Comparison of ENCODE assay signal across 9 mouse cellular contexts in the genomic region with DNA sequence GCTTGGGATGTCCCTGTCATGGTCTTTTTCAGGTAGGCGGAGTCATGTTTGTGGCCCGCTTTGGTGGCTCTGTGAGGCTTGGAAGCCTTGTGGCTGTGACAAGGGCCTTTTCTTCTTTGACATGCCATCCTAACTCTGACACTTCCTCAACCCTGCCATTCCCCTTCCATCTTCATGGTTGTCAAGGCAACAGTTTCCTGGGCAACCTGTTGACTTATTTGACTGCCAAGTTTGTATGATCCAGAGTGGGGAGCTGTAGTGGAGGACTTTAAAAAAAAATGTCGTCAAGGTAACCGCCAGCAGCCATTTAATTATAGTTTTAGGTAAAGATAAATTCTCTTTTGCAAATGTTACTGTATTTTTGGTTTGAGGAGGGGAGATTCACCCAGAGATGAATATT. TPM values are rescaled to one million over a fixed set of nuclear protein-coding genes. Genes with fewer than 3 reads are reported as not detected.
DNase-seq lines count a peak whose midpoint lies in the region; ATAC-seq and TF ChIP-seq lines count a peak whose summit lies in the region.
"Had no signal": no experiment of that assay in that cellular context is flagged by ENCODE, and none has a peak within 500 bp of the region (broad histone marks: within the 10 kb centered on the region; RNA-seq: fewer than 3 reads in every experiment).

No protein-coding gene starts in this region.

- peak; percentile 66 to 68 for DNase-seq in cerebellum, postnatal 10 days
- no peak for DNase-seq in cerebellum, adult 18-20 months
- DNase-seq in embryo, embryonic 9.5 days (ENCODE audit: extremely low spot score), result peak; percentile 45
- DNase-seq in layer of hippocampus, adult 8-10 months (ENCODE audit: low spot score in 2 of 2), result peak; percentile 58 to 76
- no peak for DNase-seq in kidney, postnatal 10 days
- DNase-seq in adrenal gland, adult 2 months, result no peak
- DNase-seq: lung, adult 2 months had no signal

- peaks cover 25% of the 10 kb centered on the region for H3K4me1 ChIP-seq in midbrain, embryonic 16.5 days (ENCODE audit: control insufficient read depth, insufficient read depth, low read length)
- no peaks in the 10 kb centered on the region for H3K4me1 ChIP-seq in intestine, postnatal 0 days (replicated peaks; ENCODE audit: control insufficient read depth, insufficient read depth, low read length)

- H3K9me3 ChIP-seq in midbrain, embryonic 16.5 days (replicated peaks; ENCODE audit: control insufficient read depth, low read length, poor library complexity, severe bottlenecking), result no peaks in the 10 kb centered on the region
- H3K9me3 ChIP-seq in intestine, postnatal 0 days (ENCODE audit: control insufficient read depth), result no peaks in the 10 kb centered on the region

- peak overlapping the region; percentile 1; the same call in 1 of the 2 replicates for H3K4me2 ChIP-seq in midbrain, embryonic 16.5 days (ENCODE audit: low read length)
- no peak overlapping the region for H3K4me2 ChIP-seq in intestine, postnatal 0 days (replicated peaks; ENCODE audit: low read depth)

- H3K27me3 ChIP-seq in midbrain, embryonic 16.5 days (ENCODE audit: control insufficient read depth, insufficient read depth, low read depth, low read length), result no peaks in the 10 kb centered on the region
- no peaks in the 10 kb centered on the region for H3K27me3 ChIP-seq in intestine, postnatal 0 days (replicated peaks; ENCODE audit: control insufficient read depth, insufficient read depth, low read length)

- 21% methylated on average over 4 of the region's 4 CpGs for WGBS in midbrain, embryonic 16.5 days
- 83% methylated on average over 4 of the region's 4 CpGs for WGBS in intestine, postnatal 0 days

- TF ChIP-seq CTCF in intestine, postnatal 0 days (IDR thresholded peaks at IDR 0.05; ENCODE audit: low read depth), result no peak

- H3K4me3 ChIP-seq in midbrain, embryonic 16.5 days (ENCODE audit: low read depth, low read length), result no peak overlapping the region
- no peak overlapping the region for H3K4me3 ChIP-seq in intestine, postnatal 0 days (ENCODE audit: low read depth, low read length)

- peak; percentile 76 for ATAC-seq in midbrain, embryonic 16.5 days
- ATAC-seq in intestine, postnatal 0 days, result no peak

- H3K36me3 ChIP-seq in midbrain, embryonic 16.5 days (ENCODE audit: control insufficient read depth, insufficient read depth, low read length), result no peaks in the 10 kb centered on the region
- H3K36me3 ChIP-seq in intestine, postnatal 0 days (ENCODE audit: control insufficient read depth, insufficient read depth), result no peaks in the 10 kb centered on the region

- H3K9ac ChIP-seq in midbrain, embryonic 16.5 days (ENCODE audit: low read depth, low read length), result no peak overlapping the region
- no peak overlapping the region for H3K9ac ChIP-seq in intestine, postnatal 0 days (ENCODE audit: low read depth, low read length)

- peak overlapping the region; percentile 80 for H3K27ac ChIP-seq in midbrain, embryonic 16.5 days (ENCODE audit: low read length)
- no peak overlapping the region for H3K27ac ChIP-seq in intestine, postnatal 0 days (ENCODE audit: low read depth, low read length)

RNA-seq across cellular contexts. Expression of a gene that starts 56.8 kb away (rescaled TPM):
- 10 to 100 TPM; 38.2 to 45.7 (median 42.6) TPM for total RNA-seq in layer of hippocampus, adult 8-10 months (2022)
- 3.5 and 3.6 TPM in 2 replicates for polyA plus RNA-seq in midbrain, embryonic 16.5 days (2015; fragmentation: Nextera tagmentation; extraction: Ambion mirVana)
- 1.8 and 1.9 TPM in 2 replicates for polyA plus RNA-seq in intestine, postnatal 0 days (2015; fragmentation: Nextera tagmentation; extraction: Ambion mirVana)
- total RNA-seq in adrenal gland, adult 2 months (2021), result not detected
- 0.15 TPM in 2 replicates for polyA plus RNA-seq in adrenal gland, adult 2 months (2012; rRNA removed)

Comparison
In these comparisons a context has a peak if more than half of its experiments do, and no peak if none do; other contexts are left out.
1. DNase-seq: peak in cerebellum, postnatal 10 days (2 of 2), embryo, embryonic 9.5 days (single experiment) and layer of hippocampus, adult 8-10 months (2 of 2); none in cerebellum, adult 18-20 months (0 of 2), kidney, postnatal 10 days (single experiment) and adrenal gland, adult 2 months (single experiment).